Mouse (Mus musculus) megakaryocyte-erythroid progenitor cell, adult 5-6 weeks (primary cell): ENCODE results near the gene Mef2b. TPM values are rescaled to one million over a fixed set of nuclear protein-coding genes. Genes with fewer than 3 reads are reported as not detected.

Source experiments
- ATAC-seq: replicated peaks from 2 replicates; pipeline ENCODE4 v1.8.0; 2016; ENCODE audit warnings: mild to moderate bottlenecking, inconsistent platforms; ENCODE audit not compliant: severe bottlenecking, poor library complexity, low FRiP score, low TSS enrichment
- total RNA-seq, 2 experiments: library from RNA; stranded (forward) in 1 of 2; stranded (reverse) in 1 of 2; fragments of 200-1000, 215-1000 nt in 1 of 2; fragments of >200 nt in 1 of 2; fragmentation: Nextera tagmentation in 1 of 2; gene quantifications; 2 replicates each; pipeline ENCODE4 v1.2.3; 2014 to 2017

Mef2b gene
- total RNA-seq, 2 experiments from 2014 or later, result 0.46 TPM; not detected in 1

DNA sequence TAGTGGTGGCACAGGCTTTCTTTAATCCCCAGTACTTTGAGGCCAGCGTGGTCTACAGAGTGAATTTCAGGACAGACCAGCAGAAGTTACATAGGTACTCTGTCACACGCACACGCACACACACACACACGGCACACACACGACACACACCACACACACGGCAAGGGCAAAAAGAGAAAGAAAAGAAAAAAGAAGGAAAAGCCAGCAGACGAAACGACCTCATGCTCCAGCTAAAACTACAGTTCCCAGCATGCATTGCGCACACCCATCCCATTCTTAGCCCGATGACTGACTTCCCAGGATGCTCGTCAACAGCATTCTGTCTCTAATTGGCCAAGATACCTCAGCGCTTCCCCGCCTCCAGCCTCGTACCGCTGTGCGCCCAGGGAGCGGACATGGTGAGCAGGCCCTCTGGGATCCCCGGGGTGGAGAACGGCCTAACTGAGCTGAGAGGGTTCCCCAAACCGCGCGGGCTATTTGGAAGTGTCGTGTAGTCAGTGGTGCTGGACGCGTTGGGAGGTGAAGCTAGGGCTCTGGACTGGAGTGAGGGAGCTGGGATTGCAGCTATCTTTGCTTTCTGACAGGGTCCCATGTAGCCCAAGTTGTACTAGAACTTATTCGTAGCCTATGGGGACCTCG is 32.7 kb downstream of the Mef2b start, which contains the start of gene Tmem161a:
TSS of gene Tmem161a (plus strand) at position 314 of the 639 bp plus-strand sequence.
- peak; percentile 98 for ATAC-seq

DNA sequence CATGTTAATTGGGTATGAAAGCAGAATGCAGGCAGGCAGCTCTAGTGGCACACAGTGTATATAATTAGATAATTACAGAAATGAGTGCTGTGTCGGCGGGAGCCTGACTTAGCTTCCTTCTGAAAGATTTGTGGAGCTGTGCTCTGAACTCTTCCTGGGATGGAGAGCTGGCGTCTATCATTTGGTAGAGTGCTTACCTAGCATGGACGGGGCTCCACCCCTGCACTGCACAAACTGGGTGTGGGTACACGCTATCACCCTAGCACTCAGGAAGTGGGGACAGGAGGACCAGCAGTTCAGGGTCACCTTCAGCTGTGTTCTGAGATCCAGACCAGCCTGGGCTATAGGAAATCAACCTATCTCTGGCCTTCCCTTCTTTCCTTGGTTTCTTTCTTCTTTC is 33.8 kb downstream of the Mef2b start:
- no peak for ATAC-seq

DNA sequence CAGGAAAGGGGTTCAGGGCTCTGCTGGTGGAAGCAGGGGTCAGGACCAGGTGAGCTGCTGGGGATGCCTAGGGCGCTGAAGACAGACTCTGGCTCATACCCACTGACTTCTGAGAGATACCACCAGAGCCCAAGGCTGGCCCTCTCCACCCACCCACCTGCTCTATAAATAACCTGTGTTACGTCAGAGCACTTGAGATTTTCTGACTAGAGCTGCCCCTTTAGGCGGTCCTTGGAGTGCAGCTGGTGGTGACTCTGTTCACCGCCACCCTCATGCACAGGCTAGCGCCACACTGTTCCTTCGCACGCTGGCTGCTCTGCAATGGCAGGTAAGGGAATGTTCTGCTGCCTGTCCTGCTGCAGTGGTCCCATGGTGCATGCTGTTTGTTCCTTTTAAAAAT is 34.6 kb downstream of the Mef2b start:
- ATAC-seq, result no peak

DNA sequence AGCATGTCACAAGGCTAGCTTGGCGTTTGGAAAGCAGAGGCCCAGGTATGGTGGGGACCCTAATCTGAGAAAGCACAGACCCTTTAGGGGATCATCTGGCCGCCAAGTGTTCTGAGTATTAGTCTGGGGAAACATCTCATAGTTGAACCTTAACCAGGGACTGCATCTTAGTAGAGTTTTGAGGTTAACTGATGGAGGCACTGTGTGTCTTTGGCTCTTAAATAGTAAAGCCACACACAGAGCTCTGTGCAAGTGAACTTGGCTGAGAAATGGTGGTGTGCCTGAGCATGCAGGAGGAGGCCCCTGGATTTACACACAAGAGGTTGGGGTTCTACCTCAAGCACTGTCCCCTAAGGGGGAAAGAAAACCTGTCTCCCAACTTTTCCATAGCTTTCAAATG is 38.7 kb downstream of the Mef2b start:
- no peak for ATAC-seq

DNA sequence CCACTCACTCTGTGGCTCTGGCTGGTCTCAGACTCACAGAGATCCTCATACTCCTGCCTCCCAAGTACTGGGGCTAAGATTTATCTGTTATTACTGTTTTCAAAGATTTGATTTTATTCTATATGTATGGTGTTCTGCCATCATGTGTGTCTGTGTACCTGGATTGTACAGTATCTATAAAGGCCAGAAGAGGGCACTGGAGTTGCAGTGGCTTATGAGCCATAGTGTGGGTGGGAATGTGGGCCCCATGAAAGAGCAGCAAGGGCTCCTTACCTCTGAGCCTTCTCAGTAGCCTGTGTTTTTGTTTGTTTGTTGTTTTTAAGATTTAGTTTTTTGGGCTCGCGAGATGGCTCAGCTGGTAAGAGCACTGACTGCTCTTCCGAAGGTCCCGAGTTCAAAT is 39.6 kb downstream of the Mef2b start:
- 0 out of 2 replicates have a peak, but pooled peaks have one; percentile 49 for ATAC-seq

DNA sequence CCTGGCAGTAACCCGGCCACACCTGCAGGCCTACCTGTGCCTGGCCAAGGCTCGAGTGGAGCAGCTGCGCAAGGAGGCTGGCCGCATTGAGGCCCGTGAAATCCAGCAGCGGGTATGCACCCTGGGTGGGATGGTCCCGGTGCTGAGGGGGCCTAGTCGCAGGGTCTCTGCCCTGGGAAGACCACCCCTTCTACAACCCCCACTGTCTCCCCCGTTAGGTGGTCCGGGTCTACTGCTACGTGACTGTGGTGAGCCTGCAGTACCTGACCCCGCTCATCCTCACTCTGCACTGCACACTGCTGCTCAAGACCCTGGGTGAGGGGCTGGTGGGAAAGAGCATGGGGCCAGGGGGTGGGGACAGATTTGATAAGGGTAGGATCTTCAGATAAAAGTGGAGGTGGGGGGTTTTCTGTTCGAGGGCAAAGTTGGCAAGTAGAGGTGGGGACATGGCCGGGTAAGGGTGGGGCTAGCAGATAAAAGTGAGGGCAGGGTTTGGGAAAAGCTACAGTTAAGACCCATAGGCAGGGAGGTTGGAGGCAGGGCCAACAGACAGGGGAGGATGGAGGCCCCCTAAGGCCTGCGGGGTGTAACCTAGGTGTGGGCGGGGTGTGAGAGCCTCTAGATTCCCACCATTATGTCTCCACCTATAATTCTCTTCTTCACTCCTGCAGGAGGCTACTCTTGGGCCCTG is 41.8 kb downstream of the Mef2b start:
- peak; percentile 82 for ATAC-seq

DNA sequence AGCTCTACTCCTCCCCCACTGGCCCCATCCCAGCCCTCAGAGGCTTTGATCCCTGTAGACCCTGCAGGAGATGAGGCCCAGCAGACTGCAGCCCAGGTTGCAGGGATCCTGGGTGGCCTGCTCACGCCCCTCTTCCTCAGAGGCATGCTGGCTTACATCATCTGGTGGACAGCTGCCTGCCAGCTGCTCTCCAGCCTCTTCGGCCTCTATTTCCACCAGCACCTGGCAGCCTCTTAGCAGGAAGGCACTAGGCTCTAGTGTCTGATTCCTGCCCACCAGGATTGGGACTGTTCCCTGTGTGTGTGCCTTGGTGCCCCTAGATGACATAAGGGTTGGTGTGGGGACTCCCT is 42.4 kb downstream of the Mef2b start:
- ATAC-seq, result peak; percentile 4; the same call in 1 of the 2 replicates

DNA sequence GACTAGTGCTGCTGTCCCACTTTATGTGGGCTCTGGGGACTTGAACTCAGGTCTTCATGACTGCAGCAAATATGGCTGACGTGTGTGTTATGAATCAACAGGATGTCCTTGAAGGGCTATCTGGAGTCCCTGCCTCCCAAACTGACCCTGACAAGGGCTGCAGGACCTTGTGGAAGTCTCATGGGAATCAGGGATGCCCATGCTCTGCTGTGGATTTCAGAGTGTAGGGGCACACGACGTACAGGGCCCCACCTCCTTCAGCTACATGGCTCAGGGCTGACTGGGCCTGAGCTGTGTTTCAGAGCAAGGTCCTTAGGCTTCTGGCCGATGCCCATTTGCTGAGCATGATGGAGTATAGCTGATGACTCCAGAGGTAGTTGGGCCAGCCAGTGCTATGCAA is 43.7 kb downstream of the Mef2b start:
- no peak for ATAC-seq

DNA sequence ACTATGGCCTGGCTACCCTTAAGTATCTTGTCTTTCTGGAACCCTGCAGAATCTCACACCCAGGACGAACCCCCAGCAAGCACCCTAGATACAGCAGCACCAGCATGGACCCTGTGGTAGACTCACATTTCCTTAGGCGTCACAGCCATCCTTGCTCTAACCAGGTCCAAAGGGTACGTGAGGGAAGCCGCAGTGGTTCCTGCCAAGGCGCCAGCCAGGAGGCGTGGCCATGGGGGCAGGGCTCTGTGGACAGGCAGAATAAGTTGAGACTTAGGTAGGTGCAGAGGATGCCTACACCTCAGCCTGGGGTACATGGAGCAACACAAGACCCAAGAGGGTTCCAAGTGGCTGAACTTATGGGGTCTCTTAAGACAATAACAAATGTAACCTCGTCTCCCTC is 49.2 kb downstream of the Mef2b start:
- no peak for ATAC-seq

DNA sequence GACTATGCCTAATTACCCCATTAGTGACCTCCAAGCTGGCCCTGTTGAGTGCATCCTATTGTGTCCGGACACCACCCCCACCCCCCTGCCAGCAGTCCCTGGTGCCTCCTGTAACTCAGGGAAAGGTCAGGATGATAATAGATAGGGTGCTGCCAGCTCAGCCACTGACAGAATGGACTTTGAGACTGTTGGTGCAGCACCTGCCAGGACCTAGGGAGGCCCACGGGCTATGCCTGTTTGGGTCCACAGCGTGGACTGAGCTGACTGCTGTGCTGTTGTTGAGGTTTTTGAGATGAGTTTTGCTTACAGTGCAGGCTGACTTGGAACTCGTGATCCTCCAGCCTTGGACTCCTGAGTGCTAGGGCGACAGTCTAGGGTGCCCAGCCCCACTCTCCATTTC is 53.7 kb downstream of the Mef2b start:
- ATAC-seq, result no peak

DNA sequence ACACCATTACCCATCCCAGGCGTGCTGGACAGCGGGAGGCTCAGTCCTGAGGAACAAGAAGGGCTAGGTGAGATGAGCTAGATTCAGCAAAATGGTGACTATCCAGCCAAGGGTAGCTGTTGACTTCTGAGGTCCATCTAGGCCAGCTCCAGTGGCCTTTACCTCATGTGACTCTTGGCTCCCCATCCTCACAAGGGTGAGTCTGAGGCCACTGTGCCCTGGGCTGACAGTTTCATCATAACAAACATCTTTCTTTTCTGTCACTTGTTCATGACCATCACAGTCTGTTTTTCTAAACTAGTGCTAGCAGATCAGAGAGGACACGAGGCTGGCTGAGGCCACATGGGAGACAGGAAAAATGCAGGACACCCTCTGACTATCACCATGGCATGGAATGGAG is 54.7 kb downstream of the Mef2b start:
- ATAC-seq, result no peak

DNA sequence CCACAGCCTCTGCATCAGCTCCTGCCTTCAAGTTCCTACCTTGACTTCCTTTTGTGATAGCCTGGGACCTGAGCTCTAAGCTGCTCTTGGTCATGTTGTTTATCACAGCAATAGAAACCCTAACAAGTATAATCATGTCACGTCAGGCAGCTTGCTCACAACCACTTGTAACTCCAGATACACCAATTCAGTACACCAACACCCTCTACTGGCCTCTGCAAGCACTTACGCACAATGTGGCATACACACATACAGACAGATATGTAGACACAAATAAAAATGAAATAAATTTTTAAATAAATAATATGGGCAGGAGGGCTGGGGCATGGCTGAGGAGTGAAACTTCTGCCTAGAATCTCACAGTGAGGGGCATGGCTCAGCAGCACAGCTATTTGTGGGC is 56.3 kb downstream of the Mef2b start:
- ATAC-seq, result 0 out of 2 replicates have a peak, but pooled peaks have one; percentile 13

DNA sequence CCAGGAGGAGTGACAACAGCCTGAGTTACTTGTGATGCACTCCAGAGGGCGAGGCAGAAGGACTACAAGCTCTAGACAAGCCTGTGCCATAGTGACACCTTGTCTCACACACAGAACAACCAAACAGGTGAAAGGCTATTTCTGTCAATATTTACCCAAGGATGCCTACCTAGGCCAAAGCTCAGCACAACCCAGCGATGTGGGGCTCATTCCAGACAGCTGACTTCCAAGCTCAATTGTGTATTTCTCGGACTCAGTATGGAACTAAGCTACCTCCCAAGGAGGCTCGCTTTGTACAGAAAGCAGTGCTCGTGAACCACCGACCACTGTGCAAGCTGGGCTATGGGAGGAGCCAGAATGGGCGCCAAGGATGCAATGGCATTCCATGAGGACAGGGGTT is 58.1 kb downstream of the Mef2b start:
- no peak for ATAC-seq

DNA sequence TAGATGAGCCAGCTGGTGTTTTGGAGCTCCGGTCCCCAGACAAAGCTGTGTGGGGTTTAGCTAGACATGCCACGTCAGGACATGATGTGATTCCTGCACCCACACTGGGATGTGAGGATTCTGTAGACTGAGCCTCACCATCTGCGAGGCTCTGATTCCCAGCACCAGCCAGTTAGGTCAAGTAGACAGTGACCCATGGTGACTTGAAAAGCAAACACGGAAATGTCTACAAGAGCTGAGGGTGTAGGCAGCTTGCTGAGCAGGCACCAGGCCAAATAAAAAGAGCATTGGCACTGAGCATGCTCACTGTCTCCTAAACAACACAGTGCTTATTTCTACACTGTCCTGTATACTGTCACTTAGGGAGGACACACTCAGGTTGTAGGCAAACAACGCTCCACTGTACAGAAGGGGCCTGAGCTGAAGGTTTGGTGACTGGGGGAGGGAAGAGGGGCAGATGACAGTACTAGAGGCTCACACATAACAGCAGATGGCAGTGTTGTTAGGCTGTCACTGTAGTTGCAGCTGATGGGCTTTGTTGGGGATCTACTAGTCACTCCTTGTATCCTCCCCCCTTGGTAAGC is 60.7 kb downstream of the Mef2b start:
- ATAC-seq, result peak; percentile 28; the same call in 1 of the 2 replicates

DNA sequence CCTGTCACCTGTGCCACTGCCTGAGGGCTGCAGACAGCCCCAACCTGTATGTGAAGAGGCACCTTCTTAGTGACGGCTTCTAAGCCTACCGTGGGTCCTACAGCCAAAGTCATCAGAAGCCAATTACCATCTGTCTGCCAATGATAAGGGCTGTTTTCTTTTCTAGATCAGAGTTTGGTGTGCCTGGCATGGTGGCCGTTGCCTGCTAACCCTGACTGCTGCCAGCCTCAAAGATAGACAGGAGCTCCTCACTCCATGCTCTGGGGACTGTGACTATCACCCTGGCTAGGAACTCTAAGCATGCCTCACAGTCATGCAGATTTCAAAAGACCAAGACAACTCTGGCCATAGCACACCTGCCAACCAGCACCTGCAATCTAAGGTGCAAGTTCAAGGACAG is 61.9 kb downstream of the Mef2b start:
- peak; percentile 88 for ATAC-seq

DNA sequence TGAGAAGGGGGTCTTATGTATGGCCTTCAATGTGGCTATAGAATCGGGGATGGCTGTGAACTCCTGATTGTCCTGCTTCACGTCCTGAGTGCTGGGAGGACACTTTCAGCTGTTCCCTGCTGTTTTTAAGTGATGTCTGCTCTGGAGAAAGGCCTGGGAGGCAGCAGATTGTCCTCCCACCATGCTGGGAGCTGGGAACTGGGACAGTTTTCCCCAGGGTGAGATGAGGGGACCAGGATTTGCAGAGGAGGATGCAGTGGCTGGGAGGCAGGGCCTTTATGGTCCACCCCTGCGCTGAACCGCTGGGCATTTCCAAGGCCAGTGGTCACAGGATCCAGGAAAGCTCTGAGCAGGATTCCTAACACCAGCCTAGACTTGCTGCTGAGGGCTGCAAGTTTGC is 63.6 kb downstream of the Mef2b start:
- ATAC-seq, result no peak

DNA sequence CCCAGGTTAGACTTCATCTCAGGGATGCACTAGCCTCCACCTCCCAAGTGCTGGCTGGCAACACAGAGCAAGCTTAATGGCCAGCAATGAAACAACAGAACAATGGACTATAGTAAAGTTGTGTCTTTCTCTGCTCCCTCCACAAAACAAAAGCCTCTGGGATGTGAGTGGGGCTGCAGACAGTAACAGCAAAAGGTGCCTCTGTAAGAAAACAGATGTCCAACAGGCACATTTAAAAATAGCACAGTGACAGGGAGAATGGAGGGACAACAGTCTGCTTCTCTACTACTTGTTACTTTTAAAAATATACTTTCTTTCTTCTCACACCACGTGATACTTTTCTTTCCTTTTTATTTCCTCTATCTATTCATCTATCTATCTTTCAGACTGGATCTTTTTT is 65.2 kb downstream of the Mef2b start:
- no peak for ATAC-seq

DNA sequence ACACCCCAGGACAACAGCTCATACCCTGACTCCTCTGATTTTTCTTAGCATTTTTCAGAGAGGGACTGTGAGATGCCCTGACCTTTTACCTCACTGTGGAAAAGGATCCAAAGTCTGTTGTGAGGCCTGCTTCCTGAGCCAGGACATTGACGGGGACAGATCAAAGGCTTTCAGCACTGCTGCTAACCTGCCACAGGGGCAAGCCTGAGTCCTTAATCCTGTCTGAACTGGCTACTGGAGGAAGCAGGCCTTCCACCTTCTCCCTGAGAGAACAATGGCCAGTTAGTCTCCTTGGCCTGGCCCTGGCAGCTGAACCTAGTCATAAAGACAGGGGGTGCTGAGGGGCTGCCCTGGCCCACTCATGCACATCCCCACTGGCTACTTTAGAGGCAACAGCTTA is 68.6 kb downstream of the Mef2b start:
- ATAC-seq, result no peak

DNA sequence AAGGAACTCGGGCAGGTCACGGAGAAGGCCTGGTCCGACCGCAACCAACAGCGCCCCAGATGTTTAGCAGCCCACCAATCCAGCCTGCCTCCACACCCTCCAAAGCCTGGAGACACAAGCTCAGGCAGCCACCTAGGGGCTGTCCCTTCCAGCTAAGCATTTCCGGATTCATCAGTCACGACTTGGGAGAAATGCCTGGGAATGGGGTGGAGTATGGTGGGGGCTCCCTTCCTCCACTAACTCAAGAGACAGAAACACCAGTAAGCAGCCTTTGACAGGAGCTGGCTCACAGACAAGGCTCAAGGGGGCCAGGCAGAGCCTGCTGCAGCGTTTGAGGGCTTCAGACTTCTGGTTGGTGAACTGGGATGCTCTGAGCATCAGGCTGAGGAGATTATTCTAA is 71.0 kb downstream of the Mef2b start:
- no peak for ATAC-seq

DNA sequence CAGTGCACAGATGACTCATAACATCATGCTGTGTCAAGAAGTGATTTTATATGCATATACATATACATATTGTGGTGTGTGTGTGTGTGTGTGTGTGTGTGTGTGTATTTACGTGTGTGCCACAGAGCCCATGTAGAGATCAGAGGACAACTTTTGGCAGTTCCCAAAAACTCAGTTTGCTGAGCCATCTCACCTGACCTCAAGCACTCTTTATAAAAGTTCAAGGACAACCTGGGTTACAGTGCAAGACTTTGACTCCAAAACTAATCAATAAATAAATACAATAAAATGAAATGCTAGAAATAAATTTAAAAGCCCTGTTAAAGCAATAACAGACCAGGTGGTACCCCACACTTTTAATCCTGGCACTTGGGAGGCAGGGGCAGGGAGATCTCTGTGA is 71.8 kb downstream of the Mef2b start:
- no peak for ATAC-seq

DNA sequence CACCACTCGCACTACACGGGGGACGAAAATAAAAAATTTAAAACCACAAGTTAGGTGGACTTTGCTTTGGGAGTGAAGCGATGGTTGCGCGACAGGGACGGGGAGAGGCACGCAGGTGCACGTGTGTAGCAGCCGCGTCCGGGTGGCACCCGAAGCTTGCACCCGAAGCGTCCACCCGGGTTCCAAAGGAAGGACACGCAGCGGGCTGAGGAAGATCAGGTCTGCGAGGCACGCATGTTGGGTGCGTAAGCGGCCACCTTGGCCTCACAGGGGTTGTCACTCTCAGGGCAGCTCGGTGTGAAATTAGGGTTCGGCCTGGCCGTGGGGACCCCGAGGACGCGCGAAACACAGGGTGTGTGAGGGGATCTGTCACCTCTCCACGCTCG is 72.2 kb downstream of the Mef2b start:
- ATAC-seq, result no peak
